Mouse (Mus musculus) myocyte (in vitro differentiated cells): ENCODE measurements around the gene Mrpl35.

Experiments used
- E2F4 ChIP-seq: IDR thresholded peaks from one replicate; pipeline ENCODE4 v1.6.1; 2011; ENCODE audit warnings: mild to moderate bottlenecking, control low read depth, moderate library complexity; ENCODE audit not compliant: insufficient read depth
- POLR2A ChIP-seq: IDR thresholded peaks from one replicate; pipeline ENCODE4 v1.6.1; 2011; ENCODE audit warnings: low read depth, mild to moderate bottlenecking, control low read depth, moderate library complexity; ENCODE audit not compliant: insufficient read length
- POLR2AphosphoS2 ChIP-seq: IDR thresholded peaks from one replicate; pipeline ENCODE4 v1.6.1; 2011; ENCODE audit warnings: low read depth, control low read depth; ENCODE audit not compliant: insufficient read length
- REST ChIP-seq: IDR thresholded peaks from one replicate; pipeline ENCODE4 v1.6.1; 2011; ENCODE audit warnings: mild to moderate bottlenecking, control low read depth, moderate library complexity; ENCODE audit not compliant: insufficient read depth, insufficient read length

- no peak for TF ChIP-seq POLR2A
- TF ChIP-seq REST = no peak
- TF ChIP-seq E2F4 = no peak
- no peak for TF ChIP-seq POLR2AphosphoS2
These were observed 35.0 kb downstream of the Mrpl35 start for GRCm38 (mm10) chr6:71791771-71792170.
